Mouse (Mus musculus) ovary, postnatal 14 days (tissue): ENCODE data around the gene Nedd9.
"Not testable (repeated sequence)": the region's sequence is repeated elsewhere in the genome, so short reads cannot be mapped to it uniquely, and the experiment has no call there.

ENCODE experiments used
- DNase-seq: peaks from one replicate; pipeline ENCODE4 v3.0.0; 2022; ENCODE audit warnings: low spot score

Gene Nedd9

DNA sequence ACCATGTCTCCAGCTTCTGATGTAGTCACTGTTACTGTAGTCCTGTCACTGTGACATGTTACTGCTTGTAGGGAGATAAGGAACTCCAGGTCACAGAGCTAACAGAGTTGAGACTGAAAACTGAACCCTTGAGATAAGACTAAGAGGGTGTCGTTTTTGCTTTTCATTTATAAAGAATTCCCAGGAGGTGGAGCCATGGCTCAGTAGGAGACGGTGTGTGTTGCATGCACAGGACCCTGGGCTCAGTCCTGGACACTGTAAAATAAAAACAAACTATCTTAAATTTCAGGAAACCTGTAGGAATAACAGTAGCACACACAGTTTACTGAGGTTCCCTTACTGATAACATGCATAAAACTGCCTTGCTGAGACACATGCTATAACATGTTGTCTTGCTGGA lies 188.6 kb downstream of the Nedd9 start:
- DNase-seq, result no peak

DNA sequence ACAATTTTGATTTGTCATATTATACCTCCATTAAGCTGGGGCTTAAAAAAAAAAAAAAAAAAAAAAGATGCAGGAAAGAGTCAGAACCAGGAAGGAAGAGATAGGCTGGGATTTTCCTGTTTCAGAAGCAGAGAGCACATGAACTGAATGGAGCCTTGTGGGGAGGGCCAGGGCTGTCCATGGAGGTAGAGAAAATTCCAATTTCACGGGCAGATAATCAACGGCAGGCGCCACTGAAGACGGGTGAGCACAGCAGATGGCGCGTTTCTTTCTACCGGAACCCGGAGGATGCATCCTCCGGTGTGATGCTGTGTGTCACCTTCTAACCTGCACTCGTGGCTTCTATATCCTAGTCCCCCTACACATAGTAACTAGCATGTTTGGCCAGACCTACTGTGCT lies 190.8 kb downstream of the Nedd9 start:
- DNase-seq, result no peak

DNA sequence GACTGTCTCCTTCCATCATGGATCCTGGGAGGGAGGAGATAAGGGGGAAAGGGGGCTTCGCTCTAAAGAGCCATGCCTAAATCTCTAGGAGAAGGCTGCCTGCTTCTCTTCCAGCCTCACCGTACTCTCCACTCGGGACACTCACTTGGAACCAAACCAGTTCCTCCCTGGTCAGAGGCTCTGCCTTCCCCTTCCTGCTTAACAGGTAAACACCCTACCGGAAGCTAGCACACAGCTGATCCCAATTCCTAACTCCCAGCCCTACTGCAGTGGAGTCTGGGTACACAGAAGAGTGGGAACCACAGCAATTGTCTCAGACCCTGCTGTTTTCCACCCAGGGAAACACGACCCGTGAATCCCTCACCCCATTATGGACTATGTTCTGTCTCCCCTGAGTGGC lies 191.3 kb downstream of the Nedd9 start:
- no peak for DNase-seq

DNA sequence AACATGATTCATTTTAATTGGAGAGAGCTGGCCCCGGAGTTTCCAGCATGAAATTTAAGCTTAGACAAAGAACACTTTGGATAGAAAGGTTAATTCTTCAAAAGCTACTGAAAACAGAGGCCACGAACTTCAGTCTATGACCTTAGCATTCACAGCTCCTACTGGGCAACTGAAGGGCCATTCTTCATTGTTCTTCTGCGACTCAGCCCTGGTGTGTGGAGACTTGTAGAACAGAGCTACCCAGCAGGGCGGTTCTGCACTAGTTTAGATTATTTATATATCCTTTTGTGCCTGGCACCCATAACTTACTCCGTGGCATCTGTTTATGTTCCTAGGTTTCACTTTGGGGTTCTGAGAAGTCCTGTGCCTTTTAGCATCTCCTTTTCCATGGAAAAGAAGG lies 193.6 kb downstream of the Nedd9 start:
- DNase-seq, result no peak

DNA sequence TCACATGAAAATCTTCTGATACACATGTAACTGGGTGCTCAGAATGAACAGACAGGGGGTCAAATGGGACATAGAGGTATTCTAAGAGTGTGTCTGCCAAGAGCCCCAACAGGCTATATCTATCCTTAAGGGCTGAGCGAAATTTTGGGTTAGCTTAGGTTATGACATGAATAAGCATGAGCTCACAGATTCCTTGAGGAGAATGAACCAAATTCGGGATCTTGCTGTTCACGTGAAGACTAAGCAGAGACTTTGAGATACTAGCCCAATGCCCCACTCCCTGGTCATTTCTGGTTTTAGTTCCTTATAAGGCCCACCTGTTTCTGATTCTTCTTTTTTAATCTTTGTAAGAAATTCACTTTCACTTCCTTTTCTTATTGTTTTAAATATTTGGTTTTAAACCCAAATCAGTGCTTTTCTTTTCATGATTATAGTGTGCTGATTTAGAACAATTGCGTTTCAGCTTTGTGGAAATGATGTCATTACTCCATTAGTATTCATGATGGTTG lies 195.6 kb downstream of the Nedd9 start:
- no peak for DNase-seq

DNA sequence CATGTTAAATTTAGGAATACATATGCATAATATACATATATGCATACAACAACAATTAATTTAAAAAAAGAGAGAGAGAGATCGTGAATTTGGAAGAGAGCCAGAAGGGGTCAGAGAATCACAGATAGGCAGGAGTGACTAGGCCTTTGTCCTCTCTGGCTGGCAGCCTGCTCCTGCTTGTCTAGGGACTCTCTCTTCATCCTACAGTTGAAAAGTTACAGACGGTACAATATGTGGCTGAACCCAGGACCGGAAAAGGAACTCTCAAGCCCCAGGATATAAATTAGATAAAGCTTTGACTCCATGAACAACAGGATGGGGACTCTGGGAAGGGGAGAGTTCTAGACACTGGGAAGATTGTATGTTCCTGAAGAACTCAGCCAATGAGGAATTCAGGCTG lies 200.9 kb downstream of the Nedd9 start:
- DNase-seq, result no peak

DNA sequence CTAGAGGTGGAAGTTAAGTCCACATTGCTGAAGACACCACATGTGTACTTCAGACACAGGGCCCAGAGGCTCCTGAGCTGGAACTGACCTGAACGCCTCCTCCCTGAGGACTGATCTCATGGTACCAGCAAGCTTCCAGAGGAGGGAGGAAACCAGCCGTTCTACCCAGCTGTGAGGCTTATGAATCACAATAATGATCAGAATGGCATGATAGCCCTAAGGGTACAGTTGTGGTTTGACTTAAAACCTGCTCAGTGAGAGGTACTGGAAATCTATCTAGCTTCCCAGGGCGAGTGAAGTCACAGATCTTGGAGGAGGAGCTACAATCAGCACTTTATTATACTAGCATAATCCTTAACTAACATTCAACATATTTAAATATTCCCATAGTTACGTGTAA lies 201.7 kb downstream of the Nedd9 start:
- DNase-seq, result no peak

DNA sequence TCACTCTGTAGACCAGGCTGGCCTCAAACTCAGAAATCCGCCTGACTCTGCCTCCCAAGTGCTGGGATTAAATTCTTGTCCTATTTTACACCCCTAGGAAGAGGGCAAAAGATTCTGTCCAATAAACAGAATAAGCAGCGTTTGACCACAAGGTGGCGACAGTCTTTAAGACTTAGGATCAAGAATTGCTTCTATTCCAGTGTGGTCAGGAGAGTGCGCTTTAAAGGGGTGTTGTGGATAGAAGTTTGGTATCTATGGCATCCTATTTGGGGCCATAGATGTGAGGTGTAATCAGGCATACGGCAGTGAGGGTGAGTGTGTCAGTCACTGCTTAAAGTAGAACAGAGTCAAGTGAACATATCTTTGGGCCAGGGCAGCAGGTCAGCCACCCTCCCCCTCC lies 203.9 kb downstream of the Nedd9 start:
- peak; percentile 67 for DNase-seq

DNA sequence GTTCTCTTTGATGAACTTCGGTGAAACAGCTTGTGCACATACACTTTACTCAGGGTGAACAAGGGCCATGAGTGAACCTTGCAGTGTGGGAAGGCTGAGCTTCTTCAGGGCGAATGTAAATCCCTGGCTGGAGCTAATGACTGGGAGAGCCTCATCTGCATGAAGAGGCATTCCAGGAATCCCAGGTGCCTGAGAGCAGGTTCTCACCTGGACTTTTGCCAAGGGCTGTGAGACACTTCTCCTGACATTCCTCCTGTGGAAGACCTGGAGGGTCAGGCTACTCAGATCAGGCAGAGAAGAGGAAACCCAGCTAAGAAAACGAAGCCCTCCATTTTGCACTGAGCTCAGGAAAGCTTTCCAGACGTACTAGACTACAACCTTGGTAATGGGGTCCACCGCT lies 206.5 kb downstream of the Nedd9 start:
- DNase-seq, result no peak

DNA sequence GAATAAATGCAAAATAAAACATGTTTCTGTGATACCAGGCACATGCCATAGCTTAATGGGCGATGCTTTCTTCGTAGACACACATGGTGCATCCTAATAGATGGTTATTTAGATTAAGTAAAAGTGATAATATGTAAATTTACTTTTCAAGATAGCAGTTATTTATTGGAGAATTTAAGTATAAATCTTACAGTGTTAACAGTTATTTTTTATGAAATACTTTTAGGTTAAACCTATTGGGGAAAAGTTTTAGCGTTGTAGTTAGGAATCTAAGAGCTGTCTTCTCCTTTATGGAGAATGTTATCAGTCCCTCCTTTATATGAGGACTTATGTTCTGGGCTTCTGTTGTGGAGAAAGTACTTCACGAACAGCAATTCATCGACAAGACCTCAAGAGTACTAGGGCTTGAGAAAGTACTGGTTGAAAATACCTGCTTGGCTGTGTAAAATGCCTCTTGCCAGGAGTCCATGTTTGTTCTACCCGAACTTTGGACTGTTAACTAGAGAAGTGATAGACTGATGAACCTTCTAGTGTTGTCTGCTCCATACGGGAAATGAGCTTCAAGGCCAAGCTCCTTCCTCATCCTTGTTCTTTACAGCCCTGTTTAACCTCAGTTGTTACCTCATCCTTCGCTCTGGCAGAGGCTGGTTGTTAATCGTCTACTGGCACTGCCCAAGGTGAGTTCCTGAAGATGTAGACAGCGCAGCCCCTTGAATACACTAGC lies 213.1 kb downstream of the Nedd9 start, which contains the start of gene Gm17364:
Gene Gm17364, minus strand, starts transcription at position 51 of the 724 bp plus-strand sequence.
- no peak for DNase-seq

DNA sequence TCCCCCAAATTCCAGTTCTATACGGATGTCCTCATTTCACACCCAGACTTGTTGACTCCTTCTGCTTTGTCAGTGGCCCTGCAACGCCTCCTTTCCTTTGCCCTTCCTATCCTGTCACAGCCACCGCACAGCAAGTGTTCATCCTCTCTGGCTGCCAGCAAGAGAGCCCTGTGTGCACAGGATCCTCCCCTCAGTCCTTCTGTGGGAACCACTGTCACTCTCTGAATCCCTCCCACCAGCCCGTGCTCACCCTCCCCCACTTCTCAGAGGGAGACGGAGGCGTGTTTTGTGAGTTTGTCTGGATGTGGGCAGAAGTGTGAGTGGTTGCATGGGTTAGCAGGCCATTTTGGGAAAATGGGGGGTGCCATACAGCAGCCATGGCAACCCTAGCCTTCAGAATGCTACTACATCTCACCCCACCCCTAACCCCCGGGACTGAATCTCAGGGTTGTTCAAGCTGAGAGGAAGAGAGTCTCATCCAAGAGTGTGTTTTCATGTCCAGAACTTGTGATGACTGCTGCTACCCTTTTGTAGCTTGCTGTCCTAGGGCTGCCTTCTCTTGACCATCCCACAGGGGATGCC lies 219.2 kb downstream of the Nedd9 start:
- DNase-seq, result no peak

DNA sequence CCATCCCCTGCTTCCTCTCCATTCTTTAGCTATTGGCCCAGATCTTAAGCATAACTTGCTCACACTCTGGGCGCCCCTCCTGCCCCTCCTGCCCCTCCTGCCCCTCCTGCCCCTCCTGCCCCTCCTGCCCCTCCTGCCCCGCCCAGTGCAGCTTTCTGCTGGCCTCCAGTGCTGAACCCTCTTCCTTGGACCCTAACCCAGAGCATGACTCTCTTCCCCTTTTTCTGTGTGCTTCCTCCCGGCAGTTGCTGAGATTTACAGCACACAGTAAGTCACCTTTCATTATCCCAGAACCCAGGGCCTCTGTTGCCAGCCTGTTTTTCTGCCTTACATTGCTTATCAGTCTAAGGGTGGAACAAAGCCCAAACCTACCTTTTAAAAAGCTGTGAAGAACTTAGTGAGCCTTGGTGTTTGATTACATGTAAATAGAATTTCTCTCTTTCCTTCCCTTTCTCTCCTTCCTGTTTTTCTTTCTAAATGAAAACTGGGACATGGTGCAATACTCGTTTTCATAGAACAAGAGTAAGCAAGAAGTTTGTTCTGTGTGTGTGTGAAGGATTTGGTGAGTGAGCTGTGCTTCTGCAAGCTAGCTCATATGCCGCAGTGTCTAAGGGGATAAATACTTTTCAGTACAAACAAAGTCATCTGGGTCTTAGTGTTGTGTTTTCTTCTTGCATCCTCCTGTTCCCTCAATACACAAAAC lies 223.7 kb downstream of the Nedd9 start:
- DNase-seq, result no peak

DNA sequence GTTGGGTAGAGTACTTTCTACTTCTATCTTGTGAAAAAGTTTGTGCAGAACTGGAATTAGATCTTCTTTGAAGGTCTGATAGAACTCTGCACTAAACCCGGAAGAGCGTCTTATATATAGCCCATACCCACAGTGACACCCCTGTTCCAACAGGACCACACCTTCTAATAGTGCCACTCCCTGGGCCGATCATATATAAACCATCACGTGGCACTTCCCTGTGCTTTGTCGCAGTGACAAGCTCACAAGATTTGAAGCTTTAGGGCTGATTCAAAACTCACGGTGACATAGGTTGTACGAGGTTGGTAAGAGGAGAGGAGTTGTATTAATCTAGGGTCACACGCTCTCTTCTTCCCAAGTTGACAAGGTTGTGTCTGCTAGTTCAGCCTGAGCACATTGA lies 225.5 kb downstream of the Nedd9 start:
- not testable (repeated sequence) for DNase-seq
